Mouse (Mus musculus): ENCODE results near the gene Sgk1.

DNA sequence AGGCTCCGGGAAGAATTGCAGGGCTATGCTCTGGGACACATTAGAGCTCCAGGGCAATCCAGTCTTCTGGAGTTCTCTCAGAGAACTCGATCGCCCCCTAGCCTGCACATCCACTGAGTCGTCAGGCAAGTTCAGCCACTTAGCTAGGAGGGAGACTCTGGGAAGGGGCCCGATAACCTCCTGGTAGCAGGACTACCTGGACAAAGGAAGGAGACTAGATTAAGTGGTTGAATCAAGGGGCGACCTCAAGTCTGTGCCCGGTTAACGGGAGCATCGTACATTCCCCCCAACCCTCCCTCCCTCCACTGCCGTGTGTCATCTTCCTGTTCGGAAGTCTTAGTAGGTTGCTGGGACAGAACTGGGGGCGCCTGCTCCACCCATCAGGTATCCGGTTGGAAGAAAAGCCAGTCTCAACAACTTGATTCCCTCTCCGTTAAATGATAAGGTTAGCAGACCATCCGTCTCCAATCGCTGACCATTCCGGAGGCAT, 109.4 kb downstream of the Sgk1 start:
- peak; percentile 67 for TF ChIP-seq CTCF (IDR thresholded peaks at IDR 0.05; ENCODE audit: extremely low read depth, insufficient read depth, low read length)
- no peak for TF ChIP-seq POLR2A (IDR thresholded peaks at IDR 0.05; ENCODE audit: extremely low read depth, insufficient read depth, low read length)

All from cortical plate, adult 2 months (tissue).